Mouse (Mus musculus) heart, adult 9 months (tissue): ENCODE results near the gene Hist1h2bm.
"Not testable (repeated sequence)": the region's sequence is repeated elsewhere in the genome, so short reads cannot be mapped to it uniquely, and the experiment has no call there.

ENCODE experiments used
- DNase-seq, 2 experiments: peaks; one replicate each; pipeline ENCODE4 v3.0.0; 2022; ENCODE audit warnings: low spot score in 2 of 2

The Hist1h2bm gene

GRCm38 (mm10) chr13:21727948-21728572 lies 6.2 kb downstream of the Hist1h2bm start:
- DNase-seq = no peak

- DNase-seq = no peak
Measured at GRCm38 (mm10) chr13:21729544-21729943, 7.7 kb downstream of the Hist1h2bm start.

- no peak for DNase-seq
Measured at GRCm38 (mm10) chr13:21733466-21733865, 11.6 kb downstream of the Hist1h2bm start.

- DNase-seq = peak; percentile 76 to 82
Measured at GRCm38 (mm10) chr13:21734010-21734905, 12.4 kb downstream of the Hist1h2bm start.

GRCm38 (mm10) chr13:21734906-21735767 lies 13.3 kb downstream of the Hist1h2bm start, which contains the start of gene Hist1h4j:
Gene Hist1h4j (plus strand): TSS chr13:21735064.
- DNase-seq = peak; percentile 39 to 61

- no peak for DNase-seq
Measured at GRCm38 (mm10) chr13:21745006-21745405, 23.2 kb downstream of the Hist1h2bm start.

GRCm38 (mm10) chr13:21749387-21750158 lies 27.7 kb downstream of the Hist1h2bm start:
- DNase-seq = no peak

GRCm38 (mm10) chr13:21750159-21751017 lies 28.5 kb downstream of the Hist1h2bm start, which contains the start of gene Hist1h4k:
Gene Hist1h4k (minus strand): TSS chr13:21750505.
- peak; percentile 79 to 86 for DNase-seq

GRCm38 (mm10) chr13:21751417-21751816 lies 29.6 kb downstream of the Hist1h2bm start:
- DNase-seq = no peak

- no peak for DNase-seq
Measured at GRCm38 (mm10) chr13:21751827-21752226, 30.0 kb downstream of the Hist1h2bm start.

GRCm38 (mm10) chr13:21752356-21752755 lies 30.5 kb downstream of the Hist1h2bm start:
- no peak for DNase-seq

- no peak for DNase-seq
Measured at GRCm38 (mm10) chr13:21753051-21753523, 31.2 kb downstream of the Hist1h2bm start.

- peak; percentile 78 to 93 for DNase-seq
Measured at GRCm38 (mm10) chr13:21753524-21754285, 31.9 kb downstream of the Hist1h2bm start, which contains the start of the genes Hist1h2ak and Hist1h2bn. Gene Hist1h2ak (minus strand): TSS chr13:21753827. Gene Hist1h2bn (plus strand): TSS chr13:21754123.

- not testable (repeated sequence) for DNase-seq
Measured at GRCm38 (mm10) chr13:21754294-21755001, 32.6 kb downstream of the Hist1h2bm start.

GRCm38 (mm10) chr13:21755707-21756106 lies 33.9 kb downstream of the Hist1h2bm start:
- no peak for DNase-seq
